Mouse (Mus musculus) erythroblast, embryonic 14.5 days (primary cell): ENCODE results near the gene Cnppd1. TPM values are rescaled to one million over a fixed set of nuclear protein-coding genes. Genes with fewer than 3 reads are reported as not detected.
A peak's percentile ranks its signal among the peaks of the same experiment; 100 is the strongest.

Experiments used
- H3K27me3 ChIP-seq: 2 replicates; pipeline ENCODE4 v1.6.1; 2012; ENCODE audit warnings: inconsistent platforms; ENCODE audit not compliant: control insufficient read depth
- H3K36me3 ChIP-seq: 2 replicates; pipeline ENCODE4 v1.6.1; 2012; ENCODE audit warnings: mild to moderate bottlenecking, inconsistent platforms; ENCODE audit not compliant: control insufficient read depth
- H3K4me1 ChIP-seq: 2 replicates; pipeline ENCODE4 v1.6.1; 2012; ENCODE audit warnings: inconsistent platforms; ENCODE audit not compliant: control insufficient read depth
- H3K4me3 ChIP-seq: replicated peaks from 2 replicates; pipeline ENCODE3; 2012; ENCODE audit warnings: moderate library complexity, mild to moderate bottlenecking, inconsistent platforms
- H3K9me3 ChIP-seq: 2 replicates; pipeline ENCODE4 v1.6.1; 2012; ENCODE audit warnings: low read length, inconsistent platforms, mixed read lengths; ENCODE audit not compliant: control insufficient read depth
- GATA1 ChIP-seq: IDR thresholded peaks from 2 replicates; pipeline ENCODE4 v1.6.1; 2012; ENCODE audit warnings: low read length, inconsistent platforms, mixed read lengths
- TAL1 ChIP-seq: IDR thresholded peaks from 3 replicates; pipeline ENCODE4 v1.6.1; 2012; ENCODE audit warnings: low read length, inconsistent platforms, mixed read lengths
- polyA plus RNA-seq: library from polyadenylated mRNA; stranded (reverse); fragments of >175 nt; gene quantifications from 2 replicates; pipeline ENCODE4 v1.2.3, GENCODE M21; 2012

Gene Cnppd1
- polyA plus RNA-seq, 1 experiment = 8.4 TPM

DNA sequence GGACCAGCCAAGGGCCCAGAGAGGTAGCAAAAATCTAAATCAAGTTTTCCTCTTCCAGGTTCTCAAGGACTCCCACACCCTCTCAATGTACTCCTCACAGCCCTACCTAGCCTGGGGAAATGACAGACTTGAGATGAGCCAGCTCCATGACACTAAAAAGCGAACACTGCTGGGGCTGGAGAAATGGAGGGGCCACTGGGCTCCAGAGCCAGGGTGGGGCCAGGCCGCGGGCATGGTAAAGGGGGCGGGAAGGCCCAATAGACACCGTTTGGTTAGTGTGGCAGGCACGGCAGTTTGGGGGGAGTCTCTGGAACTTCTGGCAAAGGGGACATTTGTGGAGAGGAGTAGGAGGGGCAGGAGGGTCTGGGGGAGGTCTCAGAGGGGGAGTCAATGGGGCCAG, 6.2 kb downstream of the Cnppd1 start:
- H3K36me3 ChIP-seq = peaks cover 77% of the 10 kb centered on the region
- peaks cover 96% of the 10 kb centered on the region for H3K4me1 ChIP-seq
- peak overlapping the region; percentile 59 for H3K4me3 ChIP-seq
- TF ChIP-seq GATA1 = no peak
- no peak for TF ChIP-seq TAL1
- H3K9me3 ChIP-seq = no peaks in the 10 kb centered on the region
- H3K27me3 ChIP-seq = no peaks in the 10 kb centered on the region

DNA sequence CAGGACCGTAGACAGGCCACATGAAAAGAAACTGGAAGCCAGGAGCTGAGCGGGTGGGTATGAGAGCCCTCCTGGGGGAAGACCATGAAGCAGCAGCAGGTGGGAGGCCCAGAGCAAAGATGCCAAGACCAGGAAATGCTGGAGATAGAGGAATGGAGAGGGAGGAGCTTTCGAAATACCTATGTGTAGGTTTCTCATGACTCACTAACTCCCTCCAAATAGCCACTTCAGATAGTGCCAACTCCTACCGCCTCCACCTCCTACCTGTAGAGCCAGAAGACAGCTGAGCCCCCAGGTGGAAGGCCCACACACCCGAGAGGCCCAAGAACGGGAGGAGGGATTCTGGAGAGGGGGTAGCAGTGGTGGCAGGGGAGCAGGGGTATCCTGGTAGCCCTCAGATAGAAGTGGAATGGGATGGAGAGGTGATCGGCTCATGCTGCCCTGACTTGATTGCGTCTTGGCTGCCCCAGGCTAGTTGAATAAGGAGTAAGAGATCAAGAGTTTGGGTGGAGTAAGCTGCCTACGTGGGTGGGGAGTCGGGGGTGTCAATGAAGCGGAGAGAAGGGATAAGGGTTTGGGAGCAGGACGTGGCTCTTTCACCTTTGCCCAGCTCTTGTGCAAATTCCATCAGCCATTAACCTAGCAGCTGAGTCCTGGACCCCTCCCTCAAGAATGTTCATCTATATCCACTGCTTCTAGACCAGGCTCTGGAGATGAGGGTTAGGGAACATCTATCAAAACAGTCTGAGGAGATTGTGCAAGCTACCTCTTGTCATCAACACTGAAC, 8.9 kb downstream of the Cnppd1 start, which contains the start of gene Slc23a3:
TSS of gene Slc23a3 (minus strand) at position 470 of the 787 bp plus-strand sequence.
- no peaks in the 10 kb centered on the region for H3K27me3 ChIP-seq
- H3K36me3 ChIP-seq = peaks cover 52% of the 10 kb centered on the region
- no peak for TF ChIP-seq GATA1
- TF ChIP-seq TAL1 = no peak
- no peak within 1 kb of the TSS for H3K4me3 ChIP-seq
- peaks cover 75% of the 10 kb centered on the region for H3K4me1 ChIP-seq
- no peaks in the 10 kb centered on the region for H3K9me3 ChIP-seq

- H3K4me3 ChIP-seq = no peak overlapping the region
These were observed 13.9 kb downstream of the Cnppd1 start for GRCm38 (mm10) chr1:75128641-75129040.

GRCm38 (mm10) chr1:75125418-75125817, 17.1 kb downstream of the Cnppd1 start:
- Histone ChIP-seq H3K36me3 (peaks cover 11% of the 10 kb centered on the region), H3K4me3 (peak overlapping the region; percentile 82), H3K4me1 (peaks cover 33% of the 10 kb centered on the region), H3K27me3 (no peaks in the 10 kb centered on the region), H3K9me3 (no peaks in the 10 kb centered on the region)
- no peak for TF ChIP-seq GATA1
- TF ChIP-seq TAL1 = no peak

More at GRCm38 (mm10) chr1:75128641-75129040, 13.9 kb downstream of the Cnppd1 start:
- no peaks in the 10 kb centered on the region for H3K27me3 ChIP-seq
- TF ChIP-seq TAL1 = no peak
- TF ChIP-seq GATA1 = no peak
- peaks cover 53% of the 10 kb centered on the region for H3K4me1 ChIP-seq
- no peaks in the 10 kb centered on the region for H3K9me3 ChIP-seq
- H3K36me3 ChIP-seq = peaks cover 11% of the 10 kb centered on the region

DNA sequence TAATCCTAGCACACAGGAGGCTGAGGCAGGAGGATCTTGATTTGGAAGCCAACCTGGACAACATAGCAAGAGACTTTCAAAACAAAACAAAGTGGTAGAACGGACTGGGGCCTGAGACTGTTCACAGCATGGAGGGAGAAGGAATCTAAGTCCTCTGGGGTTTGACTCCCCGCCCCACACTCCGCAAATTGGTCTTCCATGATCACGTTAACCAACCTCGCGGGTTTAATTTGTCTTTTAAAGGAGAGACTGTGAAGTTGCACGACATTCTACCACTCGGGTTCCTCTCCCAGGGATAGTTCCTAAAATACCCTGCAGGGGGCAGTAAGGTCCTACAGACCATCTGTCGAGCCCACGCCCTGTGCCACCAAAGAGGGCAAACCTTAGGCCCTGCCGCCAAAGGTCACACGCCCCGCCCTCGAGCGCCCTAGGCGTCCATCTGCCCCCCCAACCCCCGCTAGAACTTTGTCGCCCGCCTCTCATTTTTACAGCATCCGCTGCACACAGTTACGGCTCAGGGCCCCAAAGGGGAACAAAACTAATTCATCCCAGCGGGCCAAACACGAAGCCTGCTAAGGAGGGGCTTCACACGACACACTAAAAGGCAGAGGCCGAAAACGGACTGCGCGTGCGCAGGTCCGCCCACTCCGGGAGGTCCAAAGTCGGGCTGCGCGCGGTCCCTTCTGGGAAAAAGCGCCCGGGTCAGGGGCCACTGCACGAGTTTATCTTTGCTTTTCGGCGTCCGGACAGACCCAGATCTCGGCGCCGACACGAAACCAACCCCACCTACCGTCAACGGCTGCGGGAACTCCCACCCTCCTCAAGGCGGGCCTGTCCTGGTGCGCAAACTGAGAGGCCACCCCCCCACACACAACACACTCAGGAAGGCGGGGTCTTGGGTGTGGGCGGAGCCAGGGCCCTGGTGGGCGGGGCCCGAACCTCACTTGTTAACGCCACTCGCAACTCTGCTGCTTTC, 17.9 kb downstream of the Cnppd1 start, which contains the start of gene Nhej1:
TSS of gene Nhej1 (minus strand) at position 855 of the 976 bp plus-strand sequence.
- Histone ChIP-seq H3K4me3 (peak within 1 kb of the TSS; percentile 82), H3K9me3 (no peaks in the 10 kb centered on the region), H3K36me3 (peaks cover 9% of the 10 kb centered on the region), H3K27me3 (no peaks in the 10 kb centered on the region), H3K4me1 (peaks cover 29% of the 10 kb centered on the region)
- TF ChIP-seq GATA1 (no peak), TAL1 (no peak)

DNA sequence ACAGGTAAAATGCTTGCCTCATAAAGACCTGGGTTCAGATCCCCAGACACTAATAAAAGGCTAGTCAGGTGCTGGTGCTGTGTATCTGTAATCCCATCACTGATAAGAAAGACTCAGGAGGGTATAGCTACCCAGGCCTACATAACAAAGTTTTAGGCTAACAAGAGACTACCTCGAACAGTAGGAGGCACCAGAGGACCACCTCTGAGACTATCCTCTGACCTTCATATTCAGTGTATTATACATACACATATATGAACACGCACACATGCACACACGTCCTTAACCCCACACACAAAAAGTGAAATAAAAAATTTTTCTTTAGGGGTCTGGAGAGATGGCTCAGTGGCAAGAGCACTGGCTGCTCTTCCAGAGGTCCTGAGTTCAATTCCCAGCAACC, 20.3 kb downstream of the Cnppd1 start:
- Histone ChIP-seq H3K36me3 (peaks cover 3% of the 10 kb centered on the region), H3K4me3 (no peak overlapping the region), H3K27me3 (no peaks in the 10 kb centered on the region), H3K4me1 (peaks cover 29% of the 10 kb centered on the region), H3K9me3 (no peaks in the 10 kb centered on the region)
- TF ChIP-seq GATA1 = no peak
- no peak for TF ChIP-seq TAL1

Other genes with a start within 250 kb of the Cnppd1 start
- not detected in 2 replicates for gene Cryba2, start 249.6 kb downstream of the Cnppd1 start, polyA plus RNA-seq
- gene Cfap65, start 207.1 kb downstream of the Cnppd1 start, polyA plus RNA-seq = not detected in 2 replicates
- gene Ihh, start 191.0 kb downstream of the Cnppd1 start, polyA plus RNA-seq = 0.06 and 0.19 TPM in 2 replicates
- 0.05 and 0.08 TPM in 2 replicates for gene Nhej1, start 17.5 kb downstream of the Cnppd1 start, polyA plus RNA-seq
- 0.05 TPM in 1 of 2 replicates, not detected in the other for gene Slc23a3, start 8.8 kb downstream of the Cnppd1 start, polyA plus RNA-seq
- 10.9 and 14.3 TPM in 2 replicates for gene Retreg2, start 67 bp upstream of the Cnppd1 start, polyA plus RNA-seq
- gene Zfand2b, start 25.9 kb upstream of the Cnppd1 start, polyA plus RNA-seq = 6.7 and 7.3 TPM in 2 replicates
- gene Abcb6, start 37.7 kb upstream of the Cnppd1 start, polyA plus RNA-seq = 10.0 and 12.6 TPM in 2 replicates
- gene Ankzf1, start 49.4 kb upstream of the Cnppd1 start, polyA plus RNA-seq = 0.98 and 1.2 TPM in 2 replicates
- 25.7 and 26.4 TPM in 2 replicates for gene Atg9a, start 49.5 kb upstream of the Cnppd1 start, polyA plus RNA-seq
- gene Glb1l, start 68.1 kb upstream of the Cnppd1 start, polyA plus RNA-seq = 0.02 and 0.62 TPM in 2 replicates
- gene Stk16, start 68.1 kb upstream of the Cnppd1 start, polyA plus RNA-seq = 13.2 and 18.8 TPM in 2 replicates
- 5.9 and 9.5 TPM in 2 replicates for gene Tuba4a, start 77.2 kb upstream of the Cnppd1 start, polyA plus RNA-seq
- gene A630095N17Rik, start 89.4 kb upstream of the Cnppd1 start, polyA plus RNA-seq = not detected in 2 replicates
- gene Dnajb2, start 93.7 kb upstream of the Cnppd1 start, polyA plus RNA-seq = 24.2 and 27.6 TPM in 2 replicates
- gene Ptprn, start 121.8 kb upstream of the Cnppd1 start, polyA plus RNA-seq = not detected in 2 replicates
- gene Resp18, start 135.7 kb upstream of the Cnppd1 start, polyA plus RNA-seq = not detected in 2 replicates
- 3.7 and 4.8 TPM in 2 replicates for gene Dnpep, start 175.3 kb upstream of the Cnppd1 start, polyA plus RNA-seq
- gene Des, start 217.6 kb upstream of the Cnppd1 start, polyA plus RNA-seq = 0.03 and 0.12 TPM in 2 replicates
- 0.10 and 0.18 TPM in 2 replicates for gene Speg, start 232.6 kb upstream of the Cnppd1 start, polyA plus RNA-seq